Mouse (Mus musculus): ENCODE measurements at regions not wholly inside any gene's neighbourhood (a gene's known extent, or its start where the extent isn't known, plus 50 kb on each side); places are given as distances from the start of the nearest gene placed in this dataset.

- DNase-seq, result no peak
Measured at GRCm38 (mm10) chr14:115015299-115015698, 76.7 kb upstream of the Gpc5 start.

GRCm38 (mm10) chr14:115017410-115018153, 74.4 kb upstream of the Gpc5 start:
- peak; percentile 28 for DNase-seq

- DNase-seq, result no peak
Measured at GRCm38 (mm10) chr14:115028011-115028410, 64.0 kb upstream of the Gpc5 start.

- DNase-seq, result no peak
Measured at GRCm38 (mm10) chr14:115031734-115032133, 60.3 kb upstream of the Gpc5 start.

GRCm38 (mm10) chr14:115033375-115033969, 58.5 kb upstream of the Gpc5 start:
- no peak for DNase-seq

GRCm38 (mm10) chr14:115034718-115035437, 57.1 kb upstream of the Gpc5 start:
- DNase-seq, result no peak

GRCm38 (mm10) chr14:115037086-115037793, 54.8 kb upstream of the Gpc5 start:
- no peak for DNase-seq

GRCm38 (mm10) chr14:115038788-115039187, 53.2 kb upstream of the Gpc5 start:
- DNase-seq, result no peak

- DNase-seq, result no peak
Measured at GRCm38 (mm10) chr14:115039524-115039923, 52.5 kb upstream of the Gpc5 start.

GRCm38 (mm10) chr14:115040091-115040571, 51.9 kb upstream of the Gpc5 start:
- no peak for DNase-seq

GRCm38 (mm10) chr14:115040578-115041206, 51.3 kb upstream of the Gpc5 start:
- peak; percentile 79 for DNase-seq

GRCm38 (mm10) chr14:115041336-115042054, 50.5 kb upstream of the Gpc5 start:
- peak; percentile 48 for DNase-seq

GRCm38 (mm10) chr14:115042055-115042564, 49.9 kb upstream of the Gpc5 start:
- peak; percentile 88 for DNase-seq

Measured in gastrocnemius, postnatal 10 days (tissue).